Mouse (Mus musculus) liver, postnatal 0 days (tissue): Measurements from ENCODE around the gene Apln.

Source experiments
- CTCF ChIP-seq: sonication (generic); IDR thresholded peaks from 2 replicates; pipeline ENCODE4 v1.5.1; 2016; ENCODE audit warnings: antibody characterized with exemption, low read depth
- EP300 ChIP-seq: IDR thresholded peaks from 2 replicates; pipeline ENCODE4 v1.6.1; 2016; ENCODE audit warnings: antibody characterized with exemption, low read depth, mild to moderate bottlenecking

DNA sequence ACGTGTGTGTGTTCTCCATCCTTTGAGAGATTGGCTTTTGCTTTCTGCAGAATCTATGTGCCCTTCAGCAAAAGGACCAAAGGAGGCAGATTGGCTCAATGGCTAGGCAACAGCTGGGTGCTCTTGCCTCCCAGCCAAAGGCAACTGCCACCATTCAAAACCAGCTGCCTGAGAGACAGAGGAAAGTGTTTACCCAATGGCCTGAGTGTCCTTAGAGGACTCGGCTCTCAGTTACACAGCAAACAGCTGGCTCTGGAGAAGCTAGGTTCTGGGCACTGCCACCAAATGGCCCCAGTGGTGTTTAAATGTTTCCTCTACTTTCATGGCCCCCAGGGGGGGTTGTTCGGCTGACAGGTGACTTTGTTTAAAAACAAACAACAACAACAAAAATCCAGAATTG, 19.1 kb upstream of the Apln start:
- no peak for TF ChIP-seq CTCF
- TF ChIP-seq EP300: no peak
